Mouse (Mus musculus) monocyte, adult 59 days (primary cell): ENCODE results near the gene 4930522H14Rik. TPM values are rescaled to one million over a fixed set of nuclear protein-coding genes. Genes with fewer than 3 reads are reported as not detected.

Experiments used
- total RNA-seq, 2 experiments: library from RNA; stranded (reverse); gene quantifications; one replicate each; pipeline ENCODE4 v1.2.4; 2023

Gene 4930522H14Rik
- not detected for total RNA-seq

GRCm38 (mm10) chr4:109531111-109531510 is at the start of gene 4930522H14Rik:
TSS of gene 4930522H14Rik (minus strand) at chr4:109531297.

GRCm38 (mm10) chr4:109484621-109485020 is 46.5 kb downstream of the 4930522H14Rik start, which contains the start of gene Rnf11:
TSS of gene Rnf11 (minus strand) at chr4:109484728.

Other genes starting within 250 kb of the 4930522H14Rik start
- under 1 TPM in 1 of 2 experiments, not detected in 1; 0.91 TPM for gene Ttc39a, start 124.7 kb downstream of the 4930522H14Rik start, total RNA-seq
- 10 to 100 TPM; 21.8 to 23.3 TPM for gene Rnf11, start 46.6 kb downstream of the 4930522H14Rik start, total RNA-seq
- 1 to 10 TPM; 6.1 to 8.0 TPM for gene Cdkn2c, start 135.9 kb upstream of the 4930522H14Rik start, total RNA-seq
- gene Faf1, start 145.3 kb upstream of the 4930522H14Rik start, total RNA-seq = 10 to 100 TPM; 19.0 to 20.5 TPM